Mouse (Mus musculus) liver, embryonic 15.5 days (tissue): ENCODE measurements around the gene Sh2d1b2. TPM values are rescaled to one million over a fixed set of nuclear protein-coding genes. Genes with fewer than 3 reads are reported as not detected.

Experiments
- polyA plus RNA-seq: library from polyadenylated mRNA; unstranded; fragments of >200 nt; fragmentation: Nextera tagmentation; extraction: Ambion mirVana; gene quantifications from 2 replicates; pipeline ENCODE4 v1.2.1, GENCODE M21; 2015

Gene Sh2d1b2
- polyA plus RNA-seq, 1 experiment from 2014 or later: not detected

Other genes with a start within 250 kb of the Sh2d1b2 start
- gene Ddr2, start 122.0 kb upstream of the Sh2d1b2 start, polyA plus RNA-seq: 1.1 and 1.2 TPM in 2 replicates
- gene Uap1, start 57.8 kb upstream of the Sh2d1b2 start, polyA plus RNA-seq: 29.4 and 33.8 TPM in 2 replicates
- 5.4 and 6.0 TPM in 2 replicates for gene Uhmk1, start 17.4 kb upstream of the Sh2d1b2 start, polyA plus RNA-seq
- gene Sh2d1b1, start 44.6 kb downstream of the Sh2d1b2 start, polyA plus RNA-seq: 0.39 and 0.43 TPM in 2 replicates
- 1.6 and 2.0 TPM in 2 replicates for gene Gm7694, start 73.6 kb downstream of the Sh2d1b2 start, polyA plus RNA-seq
- 0.50 and 0.52 TPM in 2 replicates for gene Spata46, start 76.1 kb downstream of the Sh2d1b2 start, polyA plus RNA-seq